Mouse (Mus musculus): Measurements from ENCODE around the gene Ntm.

Gene Ntm

GRCm38 (mm10) chr9:29296752-29297151 is 666.2 kb downstream of the Ntm start:
- DNase-seq, result no peak

- DNase-seq, result no peak
Observed at GRCm38 (mm10) chr9:29288003-29288704, 674.8 kb downstream of the Ntm start.

- DNase-seq, result no peak
Observed at GRCm38 (mm10) chr9:29285144-29285543, 677.8 kb downstream of the Ntm start.

DNA sequence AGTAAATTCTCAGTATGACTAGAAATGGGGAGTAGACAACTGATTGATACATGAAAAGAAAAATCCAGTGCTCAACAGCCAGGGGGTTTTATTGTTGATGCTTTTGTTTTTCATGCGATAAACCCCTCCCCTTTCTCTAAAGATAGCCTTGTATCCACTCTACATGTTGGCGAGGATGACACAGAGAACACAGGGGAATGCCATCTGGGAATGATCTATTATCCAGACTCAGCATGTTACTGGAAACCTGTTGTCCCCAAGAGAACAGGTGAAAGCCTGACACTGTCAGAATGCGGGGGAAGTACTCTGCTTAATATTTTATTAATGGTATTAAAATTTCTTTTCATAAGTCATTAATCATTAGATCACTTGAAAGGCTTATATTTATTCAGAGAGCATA is 690.1 kb downstream of the Ntm start:
- no peak for DNase-seq

GRCm38 (mm10) chr9:29269988-29270387 is 693.0 kb downstream of the Ntm start:
- no peak for DNase-seq

- no peak for DNase-seq
Observed at GRCm38 (mm10) chr9:29269277-29269646, 693.7 kb downstream of the Ntm start.

GRCm38 (mm10) chr9:29268583-29269276 is 694.2 kb downstream of the Ntm start:
- no peak for DNase-seq

DNA sequence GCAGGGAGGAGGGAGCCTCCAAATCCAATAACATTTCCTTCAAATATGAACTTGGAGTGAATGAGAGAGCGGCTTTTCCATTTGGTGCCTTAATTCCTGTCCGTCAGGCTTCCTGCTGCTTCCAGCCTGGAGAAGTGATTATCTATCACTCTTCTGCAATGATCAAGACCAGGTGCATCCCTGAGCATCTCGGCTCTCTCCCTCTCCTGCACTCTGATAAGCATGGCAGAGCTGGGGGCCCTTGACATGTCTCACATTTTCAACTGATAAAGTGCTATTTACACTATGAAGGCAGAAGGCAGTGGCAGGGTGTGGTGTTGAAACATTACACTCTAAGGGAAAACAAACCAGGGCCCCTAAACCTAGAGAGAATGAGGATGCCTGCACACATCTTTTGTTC is 695.3 kb downstream of the Ntm start:
- DNase-seq, result no peak

GRCm38 (mm10) chr9:29265177-29265576 is 697.8 kb downstream of the Ntm start:
- DNase-seq, result no peak

- DNase-seq, result no peak
Observed at GRCm38 (mm10) chr9:29262836-29263235, 700.1 kb downstream of the Ntm start.

DNA sequence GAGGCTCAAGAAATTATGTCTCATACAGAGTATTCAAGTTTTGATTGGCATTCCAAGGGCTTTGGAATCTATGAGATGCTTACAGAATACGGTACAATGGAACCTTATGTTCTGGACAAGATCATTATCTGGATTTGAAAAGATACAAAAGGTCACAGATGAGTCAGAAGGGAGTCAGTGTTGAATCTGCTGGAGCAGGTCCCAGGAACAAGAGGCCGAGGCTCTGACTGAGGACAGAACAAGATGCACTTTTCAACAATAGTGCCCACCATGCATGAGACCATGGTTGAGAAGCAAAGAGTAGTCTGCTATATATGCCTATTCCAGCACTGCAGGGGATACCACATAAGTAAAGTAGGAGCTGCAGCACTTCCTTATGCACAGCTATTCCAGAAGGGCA is 710.1 kb downstream of the Ntm start:
- DNase-seq, result no peak

- DNase-seq, result no peak
Observed at GRCm38 (mm10) chr9:29250813-29251212, 712.1 kb downstream of the Ntm start.

- DNase-seq, result no peak
Observed at GRCm38 (mm10) chr9:29247812-29248211, 715.1 kb downstream of the Ntm start.

DNA sequence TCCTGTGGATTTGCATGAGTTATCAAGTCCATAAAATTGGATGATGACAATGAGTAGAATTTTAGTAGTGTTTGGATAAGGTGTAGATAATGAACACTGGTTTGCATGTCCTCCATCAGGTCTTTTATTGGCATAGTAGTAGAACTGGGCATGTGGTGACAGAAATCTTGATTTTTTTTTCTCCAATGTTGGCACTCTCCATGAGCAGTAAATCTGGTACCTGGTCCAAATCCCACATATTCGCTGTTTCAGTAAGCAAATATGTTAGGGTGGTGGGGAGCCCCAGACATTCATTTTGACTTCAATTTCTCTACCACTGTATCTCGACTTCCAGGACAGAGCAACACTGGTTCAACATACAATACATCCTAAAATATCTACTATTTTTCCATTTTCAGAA is 718.9 kb downstream of the Ntm start:
- DNase-seq, result no peak

DNA sequence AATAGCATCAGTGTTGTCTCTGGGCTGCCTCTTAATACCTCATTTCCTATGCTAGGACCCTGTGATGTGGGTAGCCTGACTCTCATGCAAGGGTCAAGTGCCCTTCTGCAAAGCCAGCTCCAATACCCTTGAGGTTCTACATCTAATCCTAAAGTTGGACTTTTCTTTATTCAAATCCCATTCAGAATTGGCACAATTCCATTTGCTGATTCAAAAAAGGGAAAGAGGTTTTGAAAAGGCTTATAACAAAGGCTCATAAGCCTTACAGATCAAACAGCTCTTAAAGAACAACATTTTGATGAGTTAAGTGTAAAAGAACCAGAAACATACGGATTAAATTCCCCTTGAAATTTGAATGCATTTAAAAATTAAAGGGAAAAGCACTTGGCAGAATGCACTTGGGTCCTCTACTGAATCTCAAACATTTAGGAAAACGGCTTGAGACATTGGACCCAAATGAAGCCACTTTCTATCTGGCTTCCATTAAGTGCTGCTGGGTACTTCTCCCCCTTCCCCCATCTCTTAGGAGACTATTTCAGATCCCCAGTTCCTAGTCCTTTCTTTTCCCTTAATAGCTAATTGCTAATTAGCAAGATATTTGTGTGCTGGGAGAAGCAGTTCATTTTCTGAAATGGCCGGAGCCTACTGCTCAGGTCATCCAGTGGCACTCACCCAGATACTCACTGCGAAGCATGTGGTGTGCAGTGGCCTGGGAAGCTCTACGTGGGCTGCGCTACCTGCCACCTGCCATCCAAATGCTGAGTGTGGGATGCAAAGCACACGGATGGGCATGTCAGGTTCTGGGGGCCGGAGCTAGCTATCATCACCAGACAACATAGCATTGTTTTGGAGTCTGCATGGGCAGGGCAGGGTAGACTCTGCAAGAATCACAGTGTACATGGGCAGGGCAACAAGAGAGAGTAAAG is 720.2 kb downstream of the Ntm start:
- no peak for DNase-seq

- no peak for DNase-seq
Observed at GRCm38 (mm10) chr9:29240797-29241196, 722.1 kb downstream of the Ntm start.

DNA sequence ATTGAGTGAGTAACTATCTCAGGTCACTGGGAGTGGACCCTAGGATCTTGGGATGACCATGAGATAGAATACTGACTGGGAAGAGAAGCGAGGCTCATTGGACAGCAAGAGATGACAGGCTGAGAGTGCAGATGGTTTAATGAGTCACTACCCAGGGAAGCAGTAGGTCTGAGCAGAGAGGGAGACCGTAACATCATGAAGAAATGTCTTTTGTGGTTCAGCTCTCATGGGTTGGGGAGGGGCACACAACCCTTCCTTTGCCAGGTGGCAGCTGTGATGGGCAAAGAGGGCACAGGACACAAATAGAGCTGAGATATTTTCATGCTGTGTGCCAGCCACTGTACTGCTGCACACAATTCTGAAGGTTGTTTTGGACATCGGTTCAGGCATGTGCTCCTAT is 724.0 kb downstream of the Ntm start:
- no peak for DNase-seq

- DNase-seq, result no peak
Observed at GRCm38 (mm10) chr9:29236752-29237151, 726.2 kb downstream of the Ntm start.

- no peak for DNase-seq
Observed at GRCm38 (mm10) chr9:29227747-29228146, 735.2 kb downstream of the Ntm start.

GRCm38 (mm10) chr9:29222915-29223545 is 739.9 kb downstream of the Ntm start:
- DNase-seq, result no peak

- DNase-seq, result no peak
Observed at GRCm38 (mm10) chr9:29220941-29221615, 741.9 kb downstream of the Ntm start.

GRCm38 (mm10) chr9:29220493-29220892 is 742.4 kb downstream of the Ntm start:
- no peak for DNase-seq

DNA sequence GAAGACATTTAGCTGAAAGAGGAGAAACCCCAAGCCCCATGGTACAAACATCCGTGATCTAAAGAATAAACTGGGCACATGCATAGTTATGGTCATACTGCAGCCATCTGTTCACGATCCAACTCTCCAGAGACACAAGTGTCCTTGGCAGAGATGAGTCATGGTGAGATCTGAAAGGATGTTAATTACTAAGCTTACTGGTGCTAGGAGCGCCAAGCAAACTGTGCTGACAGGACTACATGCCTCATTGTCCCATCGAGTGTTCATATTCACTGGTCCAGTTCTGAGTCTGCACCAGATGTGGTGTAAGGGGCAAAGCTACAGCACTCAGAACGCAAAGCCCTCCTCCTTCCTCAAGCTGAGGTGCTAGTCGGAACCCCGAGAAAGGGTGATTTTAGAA is 745.0 kb downstream of the Ntm start:
- no peak for DNase-seq

All from thymus, adult 18-20 months (tissue).